Mouse (Mus musculus): ENCODE results near the gene Abhd16a. TPM values are rescaled to one million over a fixed set of nuclear protein-coding genes. Genes with fewer than 3 reads are reported as not detected.

Gene Abhd16a
- polyA plus RNA-seq, 1 experiment: 39.8 TPM

DNA sequence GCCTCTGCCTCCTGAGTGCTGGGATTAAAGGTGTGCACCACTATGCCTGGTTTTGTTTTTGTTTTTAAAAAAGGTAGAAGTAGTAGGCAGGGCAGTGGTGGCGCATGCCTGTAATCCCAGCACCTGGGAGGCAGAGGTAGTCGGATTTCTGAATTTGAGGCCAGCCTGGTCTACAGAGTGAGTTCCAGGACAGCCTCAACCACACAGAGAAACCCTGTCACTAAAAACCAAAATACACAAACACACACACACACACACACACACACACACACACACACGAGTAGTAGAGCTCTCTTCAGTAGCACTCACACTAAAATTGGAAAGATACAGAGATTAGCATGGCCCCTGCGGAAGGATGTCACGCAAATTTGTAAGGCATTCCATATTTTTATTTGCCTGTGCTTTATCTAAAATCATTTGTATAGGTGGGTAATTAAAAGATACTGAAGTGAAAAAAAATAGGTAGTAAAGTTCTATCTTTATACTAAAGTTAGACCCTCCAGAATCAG lies 40.1 kb upstream of the Abhd16a start:
- Histone ChIP-seq H3K27ac (ENCODE audit: insufficient read depth, low read depth, low read length) (peak overlapping the region; percentile 99), H3K4me1 (ENCODE audit: control insufficient read depth, insufficient read depth, low read length) (peaks cover 47% of the 10 kb centered on the region), H3K4me3 (ENCODE audit: insufficient read depth, low read length) (peak overlapping the region; percentile 86)
- TF ChIP-seq CTCF (IDR thresholded peaks at IDR 0.05; ENCODE audit: low read depth, low read length) (no peak), POLR2A (IDR thresholded peaks at IDR 0.05; ENCODE audit: borderline replicate concordance, low read depth, low read length) (no peak)

DNA sequence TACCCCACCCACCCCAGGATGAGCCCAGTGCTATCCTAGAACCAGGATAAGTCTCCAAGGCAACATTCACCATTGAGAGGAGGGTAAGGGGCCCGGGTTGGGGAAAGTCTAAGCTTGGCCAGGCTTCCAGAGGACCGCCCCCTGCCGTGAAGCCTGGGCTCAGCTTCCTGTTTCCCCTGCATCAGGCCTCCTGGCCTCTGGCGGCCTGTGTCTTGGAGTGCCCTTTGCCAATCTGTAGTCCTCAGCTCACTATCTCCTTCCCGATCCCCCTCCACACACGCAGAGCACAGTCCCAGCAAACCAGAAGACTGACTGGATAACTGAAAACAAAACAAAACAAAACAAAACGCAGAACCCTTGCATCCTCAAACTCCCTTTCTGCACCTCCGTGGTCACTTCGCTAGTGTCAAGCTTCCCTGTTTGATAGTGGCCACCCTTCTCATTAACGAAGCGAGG lies 39.5 kb upstream of the Abhd16a start, which contains the start of gene Clic1:
Gene Clic1 (plus strand): TSS at position 406 of the 456 bp plus-strand sequence.
- TF ChIP-seq CTCF (IDR thresholded peaks at IDR 0.05; ENCODE audit: low read depth, low read length) (no peak), POLR2A (IDR thresholded peaks at IDR 0.05; ENCODE audit: borderline replicate concordance, low read depth, low read length) (0 out of 2 replicates have a peak, but pooled peaks have one; percentile 0)
- Histone ChIP-seq H3K4me3 (ENCODE audit: insufficient read depth, low read length) (peak within 1 kb of the TSS; percentile 86), H3K27ac (ENCODE audit: insufficient read depth, low read depth, low read length) (peak within 1 kb of the TSS; percentile 99), H3K4me1 (ENCODE audit: control insufficient read depth, insufficient read depth, low read length) (peaks cover 44% of the 10 kb centered on the region)

GRCm38 (mm10) chr17:35050126-35050750 lies 38.8 kb upstream of the Abhd16a start:
- H3K27ac ChIP-seq (ENCODE audit: insufficient read depth, low read depth, low read length): peak overlapping the region; percentile 99
- H3K4me3 ChIP-seq (ENCODE audit: insufficient read depth, low read length): peak overlapping the region; percentile 86
- H3K4me1 ChIP-seq (ENCODE audit: control insufficient read depth, insufficient read depth, low read length): peaks cover 38% of the 10 kb centered on the region
- no peak for TF ChIP-seq CTCF (IDR thresholded peaks at IDR 0.05; ENCODE audit: low read depth, low read length)
- no peak; the same call in 1 of the 2 replicates for TF ChIP-seq POLR2A (IDR thresholded peaks at IDR 0.05; ENCODE audit: borderline replicate concordance, low read depth, low read length)

DNA sequence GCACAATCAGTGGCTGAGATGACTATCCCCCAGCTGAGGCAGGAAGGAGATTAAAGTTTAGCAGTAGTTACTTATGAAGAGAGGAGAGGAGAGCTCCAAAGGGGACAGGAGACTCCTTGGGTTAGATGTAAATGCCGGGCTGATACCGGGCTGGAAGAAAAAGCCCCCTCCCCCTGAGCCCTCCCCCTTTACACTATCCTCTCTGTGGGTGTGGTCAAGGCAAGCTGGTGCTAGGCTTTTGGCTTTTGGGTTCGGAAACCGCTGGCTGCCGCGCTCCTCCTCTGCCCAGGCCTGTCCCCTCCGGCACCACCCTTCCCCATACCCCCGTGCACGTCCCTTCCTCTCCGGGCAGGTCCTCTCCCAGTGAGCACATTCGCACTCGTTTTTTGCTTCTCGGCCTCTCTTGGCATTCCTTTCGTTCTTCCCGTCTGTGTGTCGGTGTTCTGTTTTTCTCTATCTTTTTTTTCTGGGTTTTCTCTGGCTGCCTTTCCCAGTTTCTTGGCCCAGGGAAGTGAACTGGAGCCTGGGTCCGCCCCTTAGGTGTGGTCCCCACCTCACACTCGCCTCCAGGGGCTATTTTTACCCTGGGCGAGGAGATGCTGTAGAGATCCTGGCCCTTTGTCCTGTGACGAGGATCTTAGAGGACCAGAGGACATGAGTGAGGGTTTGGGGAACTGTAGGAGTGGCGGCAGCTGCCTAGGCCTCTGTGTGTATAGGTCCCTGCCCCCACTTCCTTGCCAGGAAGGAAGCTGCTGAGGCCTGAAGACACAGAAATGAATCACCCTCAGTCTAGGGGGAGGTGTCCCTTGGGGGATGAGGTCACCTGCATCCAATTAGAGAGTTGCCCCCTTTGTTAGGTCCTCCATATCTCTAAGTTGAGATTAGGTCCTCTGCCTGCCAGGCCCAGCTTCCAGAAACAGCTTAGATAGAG lies 37.6 kb upstream of the Abhd16a start:
- TF ChIP-seq CTCF (IDR thresholded peaks at IDR 0.05; ENCODE audit: low read depth, low read length): no peak; the same call in 1 of the 2 replicates
- TF ChIP-seq POLR2A (IDR thresholded peaks at IDR 0.05; ENCODE audit: borderline replicate concordance, low read depth, low read length): no peak; the same call in 1 of the 2 replicates
- Histone ChIP-seq H3K4me3 (ENCODE audit: insufficient read depth, low read length) (peak overlapping the region; percentile 86), H3K4me1 (ENCODE audit: control insufficient read depth, insufficient read depth, low read length) (peaks cover 32% of the 10 kb centered on the region), H3K27ac (ENCODE audit: insufficient read depth, low read depth, low read length) (peak overlapping the region; percentile 99)

DNA sequence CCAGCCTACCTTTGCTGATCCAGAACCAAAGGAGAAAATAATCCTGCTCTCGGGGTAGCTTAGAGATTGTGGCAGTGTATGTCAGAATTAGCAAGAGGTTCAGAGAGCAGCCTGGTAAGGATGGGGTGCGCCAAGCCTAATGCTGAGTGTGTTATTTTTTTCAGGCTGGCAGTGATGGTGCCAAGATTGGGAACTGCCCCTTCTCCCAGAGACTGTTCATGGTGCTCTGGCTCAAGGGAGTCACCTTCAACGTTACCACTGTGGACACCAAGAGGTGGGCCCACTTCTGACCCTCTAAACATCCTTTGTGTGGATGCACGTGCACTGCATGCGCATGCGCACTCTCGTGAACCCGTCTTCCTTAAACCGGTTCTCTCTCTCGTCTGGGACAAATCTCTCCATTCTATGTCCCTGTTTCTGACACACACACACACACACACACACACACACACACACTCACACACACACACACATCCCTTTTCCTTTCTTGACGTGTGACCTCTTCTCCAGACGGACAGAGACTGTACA lies 36.7 kb upstream of the Abhd16a start:
- Histone ChIP-seq H3K4me1 (ENCODE audit: control insufficient read depth, insufficient read depth, low read length) (peaks cover 31% of the 10 kb centered on the region), H3K27ac (ENCODE audit: insufficient read depth, low read depth, low read length) (peak overlapping the region; percentile 99), H3K4me3 (ENCODE audit: insufficient read depth, low read length) (peak overlapping the region; percentile 86)
- TF ChIP-seq CTCF (IDR thresholded peaks at IDR 0.05; ENCODE audit: low read depth, low read length): no peak
- TF ChIP-seq POLR2A (IDR thresholded peaks at IDR 0.05; ENCODE audit: borderline replicate concordance, low read depth, low read length): no peak

GRCm38 (mm10) chr17:35055691-35056495 lies 33.2 kb upstream of the Abhd16a start:
- no peak for TF ChIP-seq CTCF (IDR thresholded peaks at IDR 0.05; ENCODE audit: low read depth, low read length)
- TF ChIP-seq POLR2A (IDR thresholded peaks at IDR 0.05; ENCODE audit: borderline replicate concordance, low read depth, low read length): no peak
- Histone ChIP-seq H3K27ac (ENCODE audit: insufficient read depth, low read depth, low read length) (no peak overlapping the region), H3K4me3 (ENCODE audit: insufficient read depth, low read length) (no peak overlapping the region), H3K4me1 (ENCODE audit: control insufficient read depth, insufficient read depth, low read length) (peaks cover 18% of the 10 kb centered on the region)

- Histone ChIP-seq H3K4me1 (ENCODE audit: control insufficient read depth, insufficient read depth, low read length) (peaks cover 17% of the 10 kb centered on the region), H3K4me3 (ENCODE audit: insufficient read depth, low read length) (no peak overlapping the region), H3K27ac (ENCODE audit: insufficient read depth, low read depth, low read length) (no peak overlapping the region)
- no peak for TF ChIP-seq POLR2A (IDR thresholded peaks at IDR 0.05; ENCODE audit: borderline replicate concordance, low read depth, low read length)
- no peak for TF ChIP-seq CTCF (IDR thresholded peaks at IDR 0.05; ENCODE audit: low read depth, low read length)
These were observed 32.0 kb upstream of the Abhd16a start for GRCm38 (mm10) chr17:35057090-35057489.

- Histone ChIP-seq H3K4me3 (ENCODE audit: insufficient read depth, low read length) (no peak overlapping the region), H3K4me1 (ENCODE audit: control insufficient read depth, insufficient read depth, low read length) (peaks cover 7% of the 10 kb centered on the region), H3K27ac (ENCODE audit: insufficient read depth, low read depth, low read length) (no peak overlapping the region)
- TF ChIP-seq CTCF (IDR thresholded peaks at IDR 0.05; ENCODE audit: low read depth, low read length) (no peak), POLR2A (IDR thresholded peaks at IDR 0.05; ENCODE audit: borderline replicate concordance, low read depth, low read length) (no peak)
These were observed 30.7 kb upstream of the Abhd16a start for GRCm38 (mm10) chr17:35058316-35058715.
